Mouse (Mus musculus) mesoderm, embryonic 11.5 days (tissue): ENCODE results near the gene Cers1.
A peak's percentile ranks its signal among the peaks of the same experiment; 100 is the strongest.

ENCODE experiments used
- DNase-seq: peaks from one replicate; pipeline ENCODE4 v3.0.0-alpha.2; 2012; ENCODE audit warnings: low read depth, low spot score

Gene Cers1

DNA sequence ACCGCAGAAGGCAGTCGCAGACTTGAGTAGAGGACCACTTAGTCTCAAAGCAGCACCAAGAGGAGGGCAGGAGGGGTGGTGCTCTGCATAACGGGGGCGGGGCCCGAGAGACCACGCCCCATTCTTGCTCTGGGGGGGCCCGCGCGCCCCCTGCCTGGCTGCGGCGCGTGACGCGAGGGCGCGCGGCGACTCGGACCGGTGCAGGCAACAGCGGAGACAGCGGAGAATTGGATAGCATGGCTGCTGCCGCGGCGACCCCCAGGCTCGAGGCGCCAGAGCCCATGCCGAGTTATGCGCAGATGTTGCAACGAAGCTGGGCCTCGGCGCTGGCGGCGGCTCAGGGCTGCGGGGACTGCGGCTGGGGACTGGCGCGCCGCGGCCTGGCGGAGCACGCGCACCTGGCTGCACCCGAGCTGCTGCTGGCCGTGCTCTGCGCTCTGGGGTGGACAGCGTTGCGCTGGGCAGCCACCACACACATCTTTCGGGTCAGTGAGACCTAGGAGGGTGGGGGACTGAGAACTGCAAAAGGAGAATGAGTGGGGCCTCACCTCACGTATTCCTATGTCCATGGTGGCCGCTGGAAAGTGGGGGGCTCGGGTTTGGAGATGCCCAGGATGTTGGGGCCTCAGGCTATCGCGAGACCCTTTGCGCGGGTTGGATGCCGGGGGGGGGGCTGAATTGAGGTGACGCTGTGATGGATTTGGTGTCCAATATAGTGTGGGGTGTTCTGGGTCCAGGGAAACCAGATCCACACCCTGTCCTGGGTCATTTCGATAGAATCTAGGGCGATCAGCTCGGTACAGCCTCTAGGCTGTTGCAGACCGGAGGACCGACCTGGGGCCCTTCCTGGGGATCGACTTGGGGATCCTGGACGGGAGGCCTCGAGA lies at the start of gene Cers1:
Cers1 (plus strand) TSS at position 152 of the 887 bp plus-strand sequence.
- DNase-seq: peak; percentile 73

DNA sequence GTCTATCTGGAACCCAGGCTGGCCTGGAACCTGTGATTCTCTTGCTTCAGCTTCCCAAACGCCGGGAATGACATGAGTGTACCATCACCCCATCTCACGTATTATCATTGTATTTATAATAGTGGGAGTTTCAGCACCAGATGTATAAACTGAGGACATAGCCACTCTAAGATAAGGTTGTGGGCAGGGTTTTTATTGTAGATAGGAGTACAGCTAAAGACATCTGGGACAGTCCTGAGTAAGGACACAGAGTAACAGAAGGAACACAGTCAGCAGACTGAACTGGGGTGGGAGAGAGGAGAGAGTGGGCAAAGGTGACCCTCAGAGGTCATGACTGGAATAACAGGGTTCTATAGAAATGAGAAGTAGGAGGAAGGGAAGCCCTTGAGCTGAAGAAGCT lies 47.9 kb upstream of the Cers1 start:
- no peak for DNase-seq

DNA sequence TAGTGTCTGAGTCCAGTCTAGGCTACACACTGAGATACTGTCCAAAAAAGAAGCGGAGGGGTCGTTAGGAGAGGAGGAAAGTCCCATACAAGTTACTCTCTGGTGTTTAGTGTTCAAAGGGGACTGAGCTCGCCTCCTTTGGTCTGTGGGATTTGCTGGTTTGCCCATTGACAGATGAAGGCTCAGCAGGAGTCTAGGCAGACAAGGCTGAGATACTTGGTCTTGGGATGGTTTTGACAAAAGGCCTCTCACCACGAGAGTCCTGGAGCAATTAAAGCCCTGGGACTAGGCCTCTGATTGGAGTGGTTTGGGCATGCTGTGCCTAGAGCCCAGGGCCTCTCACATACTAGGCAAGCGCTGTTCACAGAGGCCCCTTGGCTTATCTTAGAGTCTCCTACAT lies 47.3 kb upstream of the Cers1 start:
- DNase-seq: no peak

DNA sequence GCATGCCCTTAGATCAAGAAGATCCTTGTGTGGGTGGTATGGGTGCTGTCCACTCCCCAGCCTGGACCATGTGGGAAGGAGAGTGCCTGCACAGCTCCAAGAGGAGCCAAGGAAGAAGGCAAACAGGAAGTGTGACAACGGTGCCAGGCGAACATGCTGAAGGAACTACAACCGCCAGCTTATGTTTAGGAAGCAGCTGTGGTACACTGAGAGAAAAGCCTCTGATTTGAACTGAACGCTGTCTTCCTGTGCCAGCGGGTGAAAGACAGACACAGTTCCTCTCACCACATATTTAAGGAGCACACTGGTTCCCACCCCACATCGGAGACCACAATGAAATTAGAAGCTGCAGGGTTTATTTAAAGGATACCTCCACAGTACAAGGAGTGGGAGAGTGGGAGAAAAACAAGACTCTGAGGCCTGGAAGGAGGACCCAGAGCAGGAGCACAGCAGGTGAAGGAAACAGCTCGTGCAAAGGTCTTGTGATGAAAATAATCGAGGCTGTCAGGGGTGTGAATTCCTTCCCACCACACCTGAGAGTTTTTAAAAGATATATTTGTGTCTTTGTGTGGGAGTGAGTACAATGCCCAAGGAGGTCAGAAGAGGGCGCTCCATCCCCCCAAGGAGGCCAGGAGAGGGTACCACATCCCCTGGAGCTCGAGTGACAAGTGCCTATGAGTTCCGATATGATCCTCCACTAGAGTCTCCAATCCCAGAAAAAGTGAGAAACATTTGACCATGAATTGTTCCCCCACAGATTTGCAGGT lies 46.6 kb upstream of the Cers1 start:
- DNase-seq: peak; percentile 28

DNA sequence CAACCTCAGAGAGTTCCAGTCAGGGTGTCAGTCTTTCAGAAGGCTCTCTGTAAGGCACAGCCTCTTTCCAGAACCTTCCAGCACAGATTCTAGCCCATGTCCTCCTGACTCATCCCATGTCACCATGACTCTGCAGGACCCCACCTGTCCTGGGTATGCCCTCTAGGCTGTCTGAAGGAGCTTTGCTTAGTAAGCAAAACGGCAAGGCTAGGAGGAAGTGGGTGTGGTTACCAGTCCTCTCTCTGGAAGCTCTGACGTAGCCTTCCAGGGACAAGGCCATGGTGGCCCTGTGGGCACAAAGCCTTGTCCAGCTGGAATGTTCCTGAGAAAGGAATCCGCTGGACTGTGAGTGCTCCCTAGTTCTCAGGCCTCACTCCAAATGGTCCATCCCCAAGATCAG lies 42.6 kb upstream of the Cers1 start:
- no peak for DNase-seq

DNA sequence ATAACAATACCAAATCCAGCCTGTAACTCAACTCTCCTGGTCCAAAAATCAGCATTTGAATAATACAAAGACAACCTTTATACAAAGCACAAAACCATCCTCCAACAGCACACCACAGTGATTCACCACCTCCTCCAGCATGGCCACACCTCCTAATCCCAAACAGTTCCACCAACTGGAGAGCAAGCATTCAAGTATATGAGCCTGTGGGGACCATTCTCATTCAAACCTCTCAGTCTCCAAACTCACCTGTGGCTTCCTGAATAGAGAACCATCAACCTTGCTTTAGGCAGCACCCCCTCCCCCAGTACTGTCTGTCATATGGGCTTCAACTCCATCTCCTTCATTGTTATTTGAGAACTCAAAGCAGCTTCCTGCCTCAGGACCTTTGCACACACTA lies 41.2 kb upstream of the Cers1 start:
- DNase-seq: no peak

DNA sequence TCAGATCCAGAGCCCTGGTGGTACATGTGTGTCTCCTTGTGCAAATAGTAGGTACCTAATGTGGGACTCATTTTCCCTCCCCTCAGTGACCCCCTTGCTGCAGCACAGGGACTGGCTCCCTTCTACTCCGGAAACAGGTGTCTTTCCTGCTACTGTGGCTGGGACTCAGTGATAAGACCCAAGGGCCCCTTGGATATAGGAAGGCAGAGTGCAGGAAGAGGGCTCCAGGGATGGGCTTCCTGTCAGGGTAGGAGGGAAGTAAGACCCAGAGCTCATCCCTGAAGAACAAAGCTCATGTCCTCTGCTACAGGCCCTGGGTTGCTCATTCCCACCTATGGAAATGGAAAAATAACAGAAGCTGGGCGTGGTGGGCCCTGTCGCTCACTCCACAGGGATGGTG lies 39.1 kb upstream of the Cers1 start:
- no peak for DNase-seq

DNA sequence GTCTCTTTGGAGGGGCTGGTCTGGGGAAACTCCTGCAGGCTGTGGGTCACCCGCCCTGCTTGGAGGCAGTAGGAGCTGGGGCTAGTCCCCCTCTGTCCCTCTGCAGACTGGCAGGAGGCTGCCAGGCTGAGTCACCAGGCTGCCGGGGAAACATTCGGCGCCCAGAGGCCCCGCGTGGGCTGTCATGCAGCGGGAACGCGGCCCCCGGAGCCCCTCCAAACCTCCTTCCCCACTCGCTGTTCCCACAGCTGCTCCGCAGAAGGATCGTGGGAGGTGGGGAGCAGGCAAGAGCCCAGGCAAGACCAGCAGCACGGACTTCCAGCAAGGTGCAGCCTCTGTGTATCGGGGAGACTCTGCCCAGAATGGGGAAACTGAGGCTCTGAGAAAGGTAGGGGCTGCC lies 37.4 kb upstream of the Cers1 start:
- DNase-seq: no peak

DNA sequence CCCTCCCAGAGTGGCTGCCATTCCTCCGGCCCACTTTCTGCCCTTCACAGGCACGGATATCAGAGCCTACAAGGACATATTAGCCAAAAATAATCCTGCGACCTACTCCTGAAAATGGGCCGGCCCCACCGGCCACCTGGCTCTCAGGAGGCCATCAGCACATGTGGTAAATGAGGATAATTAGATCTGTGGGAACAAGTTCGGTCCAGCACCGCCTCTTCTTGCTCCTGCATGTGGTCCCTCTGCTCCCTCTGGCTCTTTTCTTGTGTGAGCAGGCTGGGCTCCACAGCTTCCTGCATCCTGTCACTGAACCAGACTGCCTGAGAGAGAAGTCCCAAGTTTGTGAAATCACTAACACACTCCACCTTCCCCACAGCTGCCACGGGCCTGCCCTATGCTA lies 36.3 kb upstream of the Cers1 start:
- DNase-seq: no peak

DNA sequence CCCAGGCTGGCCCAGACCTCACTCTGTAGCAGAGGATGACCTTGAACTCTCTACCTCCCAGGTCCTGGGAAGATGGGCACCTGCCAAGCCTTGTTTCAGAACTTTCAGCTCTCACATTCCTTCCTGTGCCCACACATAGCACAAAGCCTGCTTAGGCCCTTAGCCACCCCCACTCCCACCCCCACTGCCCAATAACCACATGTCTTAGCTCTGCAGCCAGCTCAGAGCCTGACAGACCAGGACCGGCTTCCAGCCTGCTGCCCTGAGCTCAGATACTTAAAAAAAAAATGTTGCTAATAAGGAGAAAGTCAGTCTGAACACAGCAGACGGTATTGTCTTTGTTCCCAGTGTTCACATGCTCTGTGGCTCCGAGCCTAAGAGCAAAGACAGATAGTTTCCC lies 34.6 kb upstream of the Cers1 start:
- no peak for DNase-seq

DNA sequence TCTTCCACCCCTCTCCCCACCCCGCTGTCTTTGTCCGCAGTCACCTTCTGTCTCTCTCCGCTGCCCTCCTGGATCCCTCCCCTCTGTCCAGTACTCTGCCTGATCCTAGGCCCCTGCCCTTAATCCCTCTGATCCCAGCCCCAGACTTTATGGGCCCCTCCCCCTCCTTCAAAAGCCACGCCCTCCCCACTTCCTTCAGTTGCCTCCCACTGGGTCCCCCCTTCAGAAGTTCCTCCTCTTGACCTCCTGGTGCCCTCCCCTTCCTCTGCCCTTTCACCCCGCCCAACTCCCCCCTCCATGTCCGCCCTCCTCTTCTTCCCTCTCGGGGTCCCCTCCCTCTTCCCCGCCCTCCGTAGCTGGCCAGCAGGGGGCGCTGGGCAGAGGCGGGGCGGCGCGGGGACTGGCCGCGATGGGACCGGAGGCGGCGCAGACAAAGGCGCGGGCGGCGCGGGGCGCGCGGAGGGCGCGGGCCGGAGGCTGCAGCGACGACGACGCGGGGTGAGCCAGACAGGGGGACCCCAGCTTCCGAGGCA lies 32.9 kb upstream of the Cers1 start, which contains the start of gene Homer3:
Homer3 (plus strand) TSS at position 225 of the 533 bp plus-strand sequence.
- DNase-seq: peak; percentile 94

DNA sequence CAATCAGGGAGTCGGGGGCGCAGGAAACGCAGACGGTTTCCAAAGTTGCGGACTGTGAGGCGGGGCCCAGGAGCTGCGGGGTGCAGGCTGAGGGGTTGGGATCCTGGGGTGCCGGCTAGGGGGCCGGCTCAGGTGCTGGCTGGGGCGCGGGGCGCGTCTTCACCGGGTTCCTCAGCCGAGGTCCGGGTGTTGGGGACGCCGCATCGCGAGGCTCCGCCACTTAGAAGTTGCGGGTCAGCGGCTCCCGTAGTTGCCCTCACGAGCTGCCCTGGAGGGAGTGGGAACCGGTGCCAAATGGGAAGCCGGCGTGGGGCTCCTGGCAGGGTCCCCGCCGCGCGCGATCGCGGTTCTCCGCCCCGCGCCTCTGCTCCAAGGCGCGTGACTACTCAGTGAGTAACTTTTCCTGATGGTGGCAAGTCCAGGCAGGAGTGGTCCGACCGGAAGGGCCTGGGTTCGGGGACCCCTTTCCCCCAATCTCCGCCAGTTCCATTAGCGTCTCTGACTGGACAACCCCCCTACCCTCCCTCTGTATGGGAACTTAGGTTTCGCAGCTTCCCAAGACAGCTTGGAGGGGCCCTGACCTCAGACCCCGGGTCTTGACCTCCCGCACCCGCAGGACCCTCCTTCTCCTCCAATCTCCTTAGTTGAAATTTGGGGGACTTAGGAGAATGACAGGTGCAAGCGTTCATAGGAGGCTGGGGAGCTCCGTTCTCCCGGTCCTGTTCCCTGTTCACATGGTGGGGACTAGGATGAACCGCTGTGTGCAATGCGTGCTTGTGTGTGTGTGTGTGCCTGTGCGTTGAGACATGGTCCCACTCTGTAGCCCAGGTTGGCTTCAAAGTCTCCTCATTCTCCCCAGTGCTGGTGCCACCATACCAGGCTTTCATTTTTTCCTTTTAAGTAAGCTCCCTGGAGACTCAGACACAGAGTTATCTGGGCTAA lies 32.2 kb upstream of the Cers1 start:
- DNase-seq: peak; percentile 17

DNA sequence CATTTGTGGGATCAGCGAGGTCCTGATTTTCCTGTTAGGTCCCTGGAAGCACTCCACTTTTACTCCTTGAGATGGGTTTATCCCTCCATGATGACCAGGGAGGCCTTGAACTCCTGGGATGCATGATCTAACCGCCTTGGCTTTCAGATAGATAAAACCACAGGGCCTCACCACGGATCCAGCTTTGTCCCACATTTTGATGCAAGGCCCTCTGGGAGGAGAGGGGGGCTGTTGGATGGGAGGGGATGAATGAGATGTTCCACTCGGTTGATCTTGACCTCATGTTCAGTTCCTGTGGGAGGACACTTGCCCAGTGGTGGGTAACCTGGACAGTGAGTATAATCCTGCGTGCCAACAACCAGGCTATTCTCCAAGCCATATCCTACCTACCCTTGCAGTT lies 31.2 kb upstream of the Cers1 start:
- DNase-seq: no peak

DNA sequence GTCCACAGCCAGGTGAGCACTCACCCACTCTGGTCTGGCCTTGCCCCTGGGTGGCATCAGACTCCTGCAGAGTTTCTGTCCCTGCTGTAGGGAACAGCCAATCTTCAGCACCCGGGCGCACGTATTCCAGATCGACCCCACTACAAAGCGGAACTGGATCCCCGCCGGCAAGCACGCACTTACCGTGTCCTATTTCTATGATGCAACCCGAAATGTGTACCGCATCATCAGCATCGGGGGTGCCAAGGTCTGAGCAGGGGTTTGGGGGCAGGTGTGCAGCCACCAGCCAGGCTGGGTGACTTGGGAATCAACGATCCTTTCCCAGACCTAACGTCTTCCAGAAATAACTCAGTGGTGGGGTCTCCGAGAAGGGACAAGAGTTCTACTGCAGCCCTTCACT lies 30.3 kb upstream of the Cers1 start:
- DNase-seq: no peak

DNA sequence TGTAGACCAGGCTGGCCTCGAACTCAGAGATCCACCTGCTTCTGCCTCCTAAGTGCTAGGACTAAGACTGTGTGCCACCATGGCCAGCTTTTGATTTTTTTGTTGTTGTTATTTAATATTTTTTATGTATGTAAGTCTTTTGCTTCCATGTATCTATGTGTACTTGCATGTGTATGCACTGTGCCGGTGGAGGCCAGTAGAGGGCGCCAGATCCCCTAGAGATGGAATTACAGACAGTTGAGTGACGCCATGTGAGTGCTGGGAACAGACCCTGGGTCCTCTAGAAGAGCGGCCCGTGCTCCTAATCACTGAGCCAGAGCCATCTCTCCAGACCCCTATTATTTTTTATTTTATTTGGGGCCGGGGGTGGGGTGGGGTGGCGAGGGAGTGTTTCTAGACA lies 28.8 kb upstream of the Cers1 start:
- DNase-seq: no peak

DNA sequence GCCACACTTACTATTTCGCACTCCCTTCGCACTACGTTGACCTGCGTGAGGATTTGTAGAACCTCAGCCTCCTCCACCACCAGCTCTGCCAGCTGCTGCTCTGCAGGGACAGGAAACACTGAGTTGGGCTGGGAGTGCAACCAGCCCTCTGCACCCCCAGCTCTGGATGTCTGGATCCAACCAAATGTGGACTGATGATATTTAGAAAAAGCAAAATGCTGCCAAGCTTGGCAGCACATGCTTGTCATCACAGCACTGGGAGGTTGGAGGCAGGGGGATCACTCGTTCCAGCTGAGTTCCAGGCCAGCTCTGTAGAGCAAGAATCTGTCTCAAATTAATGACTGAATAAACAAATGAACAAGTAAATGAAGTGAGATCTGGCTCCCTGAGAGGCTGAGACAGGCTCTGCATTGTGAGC lies 21.6 kb upstream of the Cers1 start:
- no peak for DNase-seq

DNA sequence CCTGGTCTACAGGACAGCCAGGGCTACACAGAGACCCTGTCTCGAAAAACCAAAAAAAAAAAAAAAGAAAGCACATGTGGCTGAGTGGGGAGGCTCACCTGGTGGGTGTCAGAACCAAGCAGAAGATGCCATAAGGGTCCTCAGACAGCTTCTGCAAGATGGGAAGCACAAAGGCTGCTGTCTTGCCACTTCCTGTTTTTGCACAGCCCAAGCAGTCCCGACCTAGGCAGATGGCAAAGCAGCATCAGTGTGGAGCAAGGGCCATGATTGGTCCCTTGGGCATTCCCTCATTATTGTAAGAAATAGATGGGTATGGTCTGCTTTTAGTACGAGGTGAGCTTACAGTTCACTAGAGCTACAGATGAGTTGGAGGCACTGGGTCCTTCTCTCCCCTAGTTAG lies 14.7 kb upstream of the Cers1 start:
- no peak for DNase-seq

DNA sequence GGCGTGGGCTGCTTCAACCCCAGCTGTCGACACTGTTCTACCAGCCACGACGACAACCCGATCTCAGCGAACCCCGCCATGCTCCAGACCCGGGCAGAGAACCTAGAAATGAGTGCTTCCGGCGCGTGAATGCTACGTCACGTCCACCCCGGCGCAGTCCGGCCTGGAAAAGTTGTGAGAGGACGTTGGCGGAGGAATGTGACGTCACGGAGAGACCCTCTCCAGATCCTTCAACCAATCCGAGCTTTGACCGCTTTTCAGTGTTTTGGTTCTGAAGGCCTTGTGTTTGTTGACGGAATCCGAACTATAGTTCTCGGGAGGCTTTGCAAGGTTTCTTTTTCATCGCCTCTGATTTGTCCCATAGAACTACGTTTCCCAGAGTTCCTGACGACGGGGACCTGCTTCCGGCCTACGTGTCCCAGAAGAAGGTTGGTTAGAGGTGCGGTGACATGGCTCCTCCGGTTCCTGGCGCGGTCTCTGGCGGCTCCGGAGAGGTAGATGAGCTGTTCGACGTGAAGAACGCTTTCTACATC lies 13.2 kb upstream of the Cers1 start, which contains the start of the genes Ddx49 and Cope:
Ddx49 (minus strand) TSS at position 132 of the 533 bp plus-strand sequence.
Cope (plus strand) TSS at position 161 of the 533 bp plus-strand sequence.
- DNase-seq: peak; percentile 95

DNA sequence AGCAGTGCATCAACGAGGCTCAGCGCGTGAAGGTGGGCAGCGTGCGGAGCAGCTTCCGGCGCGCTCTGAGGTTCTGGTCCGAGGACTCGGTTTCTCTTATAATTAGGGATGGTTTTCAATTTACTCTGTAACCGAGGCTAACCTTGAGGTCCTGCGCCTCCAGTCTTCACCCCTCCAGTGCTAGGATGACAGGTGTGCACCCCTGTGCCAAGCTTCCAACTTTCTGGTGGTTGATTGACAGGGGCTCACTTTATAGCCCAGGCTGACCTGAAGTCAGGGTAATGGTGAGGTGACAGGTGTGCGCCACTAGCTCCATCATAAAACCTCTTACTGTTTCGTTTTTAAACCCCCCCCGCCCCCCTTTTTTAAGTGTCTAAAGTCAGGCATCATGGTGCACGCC lies 12.7 kb upstream of the Cers1 start:
- no peak for DNase-seq

DNA sequence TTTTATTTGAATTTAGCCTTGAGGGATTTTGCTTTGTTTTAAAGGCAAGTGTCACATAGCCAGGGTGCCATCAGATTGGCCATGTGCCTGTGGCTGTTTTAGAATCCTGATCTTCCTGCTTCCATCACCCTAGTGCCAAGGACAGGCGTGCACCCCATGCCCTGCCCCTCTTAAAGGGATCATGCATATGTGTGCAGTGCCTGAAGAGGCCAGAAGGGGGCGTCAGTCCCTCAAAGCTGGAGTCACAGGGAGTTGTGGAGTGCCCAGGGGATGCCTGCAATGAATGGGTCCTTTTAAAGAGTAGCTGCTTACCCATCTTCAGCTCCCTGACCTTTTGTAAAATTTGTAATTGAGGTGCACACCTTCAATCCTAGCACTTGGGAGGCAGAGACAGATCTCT lies 6.3 kb upstream of the Cers1 start:
- DNase-seq: peak; percentile 51

DNA sequence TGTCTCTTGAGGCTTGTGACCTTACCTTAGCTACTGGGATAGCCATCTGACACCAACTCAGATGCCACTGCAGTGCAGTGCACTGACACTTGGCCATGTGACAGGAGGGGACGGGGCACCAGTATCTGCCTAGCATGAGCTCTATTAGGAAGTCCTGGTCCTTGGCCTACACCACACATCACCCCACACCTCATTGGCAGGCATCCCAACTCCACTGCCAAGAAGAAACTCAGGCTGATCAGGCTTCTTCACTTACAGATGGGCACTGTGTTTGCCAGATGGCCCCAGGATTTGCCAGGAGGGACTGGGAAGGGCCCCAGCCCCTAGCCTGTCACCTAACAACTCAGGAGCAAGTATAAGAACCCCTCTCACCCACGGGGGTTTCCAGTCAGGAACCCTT lies 2.2 kb upstream of the Cers1 start:
- DNase-seq: no peak
